Comparison of ENCODE assay signal across 26 mouse cellular contexts in genomic region chr15:11382585-11382984, GRCm38 (mm10).
"Had no signal": no experiment of that assay in that cellular context is flagged by ENCODE, and none has a peak within 500 bp of the region (broad histone marks: within the 10 kb centered on the region; RNA-seq: fewer than 3 reads in every experiment).

No protein-coding gene starts in this region.

- H3K9ac ChIP-seq: heart, embryonic 12.5 days; hindbrain, embryonic 14.5 days; intestine, embryonic 15.5 days; limb, embryonic 12.5 days; liver, embryonic 13.5 days; liver, embryonic 15.5 days; liver, postnatal 0 days had no signal

- H3K4me2 ChIP-seq: heart, embryonic 12.5 days; hindbrain, embryonic 14.5 days; intestine, embryonic 15.5 days; limb, embryonic 12.5 days; liver, embryonic 13.5 days; liver, embryonic 15.5 days had no signal

- DNase-seq: gastrocnemius, adult 2 months; gastrocnemius, postnatal 10 days; gastrocnemius, postnatal 25 days; heart, adult 2 months; heart, postnatal 10 days; heart, postnatal 36 days; kidney, adult 18-20 months; kidney, adult 8-10 months; kidney, postnatal 10 days; kidney, postnatal 25 days; kidney, postnatal 4 days; liver; liver, embryonic 13.5 days; liver, postnatal 0 days had no signal

- H3K27ac ChIP-seq: gastrocnemius, adult 2 months; heart, adult 2 months; hindbrain, embryonic 10.5 days; hindbrain, embryonic 14.5 days; intestine, embryonic 15.5 days; layer of hippocampus, adult 2 months; left cerebral cortex, adult 2 months; limb, embryonic 10.5 days; limb, embryonic 12.5 days; liver, embryonic 13.5 days; liver, embryonic 15.5 days had no signal

- H3K27me3 ChIP-seq: heart, embryonic 12.5 days; intestine, embryonic 15.5 days; limb, embryonic 12.5 days; liver, embryonic 13.5 days; liver, embryonic 15.5 days had no signal

- H3K4me1 ChIP-seq: heart, embryonic 12.5 days; hindbrain, embryonic 10.5 days; intestine, embryonic 15.5 days; limb, embryonic 10.5 days; limb, embryonic 12.5 days; liver, embryonic 13.5 days; liver, embryonic 15.5 days had no signal

- H3K4me3 ChIP-seq: gastrocnemius, adult 2 months; heart, adult 2 months; heart, embryonic 12.5 days; hindbrain, embryonic 10.5 days; intestine, embryonic 15.5 days; layer of hippocampus, adult 2 months; left cerebral cortex, adult 2 months; limb, embryonic 10.5 days; limb, embryonic 12.5 days; liver, embryonic 13.5 days; liver, embryonic 15.5 days had no signal

- H3K9me3 ChIP-seq: heart, embryonic 12.5 days; hindbrain, embryonic 10.5 days; intestine, embryonic 15.5 days; limb, embryonic 10.5 days; limb, embryonic 12.5 days; liver, embryonic 13.5 days; liver, embryonic 15.5 days had no signal

- ATAC-seq: hindbrain, embryonic 16.5 days; inflammation-experienced regulatory T-cells, adult 6 months; intestine, embryonic 15.5 days; intestine, postnatal 0 days; liver, postnatal 0 days had no signal
